Mouse (Mus musculus) liver, postnatal 0 days (tissue): Measurements from ENCODE around the gene Pde4b.

Source experiments
- CTCF ChIP-seq: sonication (generic); IDR thresholded peaks from 2 replicates; pipeline ENCODE4 v1.5.1; 2016; ENCODE audit warnings: antibody characterized with exemption, low read depth
- EP300 ChIP-seq: IDR thresholded peaks from 2 replicates; pipeline ENCODE4 v1.6.1; 2016; ENCODE audit warnings: antibody characterized with exemption, low read depth, mild to moderate bottlenecking

- TF ChIP-seq CTCF (no peak), EP300 (no peak)
Observed at GRCm38 (mm10) chr4:102095851-102096250, 8.5 kb downstream of the Pde4b start.
